Mouse (Mus musculus): Measurements from ENCODE around the gene Eps8.

DNA sequence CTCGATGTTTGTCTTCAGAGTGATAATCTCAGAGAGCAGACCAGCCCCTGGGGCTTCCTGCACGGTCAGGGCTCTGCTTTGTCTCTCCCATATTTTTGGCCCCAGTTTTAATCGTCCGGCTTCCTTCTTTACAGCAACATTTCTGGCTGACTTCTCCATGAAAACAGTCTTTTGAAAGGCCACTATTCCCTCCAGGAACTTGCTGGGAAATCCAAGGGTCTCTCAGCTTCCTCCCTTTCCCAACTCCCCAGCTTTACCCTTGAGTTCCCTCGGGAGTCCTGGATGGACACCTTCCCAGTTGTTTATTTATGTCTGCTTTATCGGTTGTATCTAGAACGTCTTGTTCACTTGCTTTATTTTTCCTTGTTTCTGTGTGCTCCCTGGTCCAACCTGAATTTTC is 197.5 kb downstream of the Eps8 start:
- no peak for TF ChIP-seq CTCF (IDR thresholded peaks at IDR 0.05 in 2 of 3, conservative IDR thresholded peaks at IDR 0.05 in 1 of 3; ENCODE audit: control insufficient read depth in 1 of 3, insufficient read depth in 1 of 3, low read depth in 2 of 3, low read length in 3 of 3, poor library complexity in 1 of 3, severe bottlenecking in 1 of 3)
- TF ChIP-seq ZC3H11A (IDR thresholded peaks at IDR 0.05; ENCODE audit: low read depth, low read length) = no peak
- TF ChIP-seq E2F4 (IDR thresholded peaks at IDR 0.05; ENCODE audit: borderline replicate concordance, low read depth, low read length) = no peak
- TF ChIP-seq POLR2A (IDR thresholded peaks at IDR 0.05; ENCODE audit: control insufficient read depth in 1 of 2, insufficient read depth in 1 of 2, low read depth in 1 of 2, low read length in 2 of 2, poor library complexity in 1 of 2) = no peak
- no peak for TF ChIP-seq CHD2 (IDR thresholded peaks at IDR 0.05; ENCODE audit: low read length)
- no peak for TF ChIP-seq MEF2A (IDR thresholded peaks at IDR 0.05; ENCODE audit: extremely low read depth, insufficient replicate concordance, low read depth, low read length, poor library complexity, severe bottlenecking)
- TF ChIP-seq MYC (IDR thresholded peaks at IDR 0.05; ENCODE audit: low read depth, low read length) = no peak
- TF ChIP-seq MXI1 (IDR thresholded peaks at IDR 0.05; ENCODE audit: low read depth, low read length) = no peak
- no peak for TF ChIP-seq USF1 (IDR thresholded peaks at IDR 0.05; ENCODE audit: low read depth, low read length)
- TF ChIP-seq CHD1 (IDR thresholded peaks at IDR 0.05; ENCODE audit: low read depth, low read length) = no peak
- TF ChIP-seq MAZ (IDR thresholded peaks at IDR 0.05; ENCODE audit: low read depth, low read length) = no peak
